Mouse (Mus musculus) layer of hippocampus, adult 18-20 months (tissue): ENCODE data around the gene Serpinb1a. TPM values are rescaled to one million over a fixed set of nuclear protein-coding genes. Genes with fewer than 3 reads are reported as not detected.

Experiments
- DNase-seq, 2 experiments: peaks; one replicate each; pipeline ENCODE4 v3.0.0; 2022; ENCODE audit warnings: low spot score in 2 of 2
- total RNA-seq, 2 experiments: library from RNA; stranded (reverse); gene quantifications; 2 replicates each; pipeline ENCODE4 v1.2.3; 2021

Serpinb1a gene
- total RNA-seq, 2 experiments from 2014 or later: 6.6 to 7.0 TPM

DNA sequence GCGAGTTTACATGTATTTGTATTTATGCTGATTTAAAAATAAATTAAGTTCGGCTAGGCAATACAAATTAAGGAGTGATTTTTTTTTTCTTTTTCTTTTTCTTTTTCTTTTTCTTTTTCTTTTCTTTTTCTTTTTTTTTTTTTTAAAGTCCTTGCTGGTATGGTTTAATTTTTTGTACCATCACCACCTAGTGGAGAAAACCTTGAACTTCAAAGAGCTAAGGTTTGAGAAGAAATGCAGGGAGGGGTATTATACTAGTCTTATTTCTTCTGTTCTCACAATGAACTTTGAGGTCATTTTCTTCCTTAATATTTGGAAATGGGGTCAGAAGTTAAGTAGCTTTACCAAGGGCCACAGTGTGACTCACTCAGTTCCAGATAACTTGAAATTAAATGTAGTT lies 51.9 kb downstream of the Serpinb1a start:
- DNase-seq: no peak

DNA sequence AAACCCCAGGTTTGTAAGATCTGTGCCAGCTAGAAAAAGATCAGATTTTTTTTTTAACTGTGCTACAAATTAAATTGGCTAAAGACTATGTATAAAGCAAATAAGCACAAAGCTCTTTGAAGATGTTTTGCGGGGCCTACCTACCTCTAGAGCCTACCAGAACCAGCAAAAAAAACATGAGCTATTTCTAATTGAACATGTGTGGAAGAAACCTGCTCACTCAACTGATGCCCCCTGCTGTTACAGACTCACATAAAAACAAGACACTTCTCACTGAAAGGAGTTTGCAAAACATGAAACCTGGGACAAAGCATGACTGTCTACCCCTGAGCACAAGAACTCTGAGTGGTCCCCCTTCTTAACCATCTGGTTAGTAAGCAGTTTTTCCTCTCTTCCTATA lies 53.9 kb downstream of the Serpinb1a start:
- no peak for DNase-seq

DNA sequence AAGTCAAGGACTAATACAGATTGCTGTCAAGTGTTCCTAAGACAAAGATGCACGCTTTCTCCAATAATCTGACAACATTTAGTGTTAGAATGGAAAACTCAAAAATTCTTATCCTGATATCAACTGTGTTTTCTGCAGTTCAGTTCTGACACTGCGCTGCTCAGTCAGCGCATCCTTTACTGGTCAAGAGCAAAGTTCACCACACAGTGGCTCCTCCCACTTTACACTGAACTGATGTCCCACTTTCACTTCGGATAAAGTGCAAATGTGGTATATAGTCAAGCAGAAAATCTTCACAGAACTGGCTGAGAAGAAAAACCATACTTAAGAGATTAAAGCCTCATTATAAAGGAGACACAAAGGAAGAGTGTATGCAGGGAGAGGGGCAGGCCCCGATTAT lies 55.8 kb downstream of the Serpinb1a start:
- DNase-seq: no peak

DNA sequence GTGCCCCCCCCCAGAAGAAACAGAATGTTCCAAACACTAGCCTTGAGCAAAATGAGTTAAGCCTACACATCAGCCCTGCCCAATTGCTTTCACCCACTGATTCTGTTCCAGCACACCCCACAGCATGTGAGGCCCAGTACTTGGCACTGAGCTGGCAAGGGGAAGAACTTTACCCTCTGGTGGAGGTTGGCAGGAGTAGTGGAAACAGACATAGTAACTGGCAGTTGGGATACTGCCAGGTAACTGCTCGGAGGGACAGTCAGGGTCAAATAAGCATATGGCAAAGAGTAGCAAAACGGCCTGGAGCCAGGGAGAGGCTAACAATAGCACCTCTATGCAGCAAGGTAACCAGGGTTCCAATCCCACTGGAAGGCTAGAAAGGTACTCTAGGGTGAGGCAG lies 56.4 kb downstream of the Serpinb1a start:
- DNase-seq: no peak

Other genes with a start within 250 kb of the Serpinb1a start
- gene Mylk4, start 67.2 kb downstream of the Serpinb1a start, total RNA-seq: under 1 TPM in 1 of 2 experiments, not detected in 1; 0.17 TPM
- gene Wrnip1, start 49.1 kb downstream of the Serpinb1a start, total RNA-seq: 10 to 100 TPM; 58.0 to 64.3 TPM
- 1 to 10 TPM in 1 of 2 experiments, not detected in 1; 1.7 TPM for gene D930007J09Rik, start 48.3 kb downstream of the Serpinb1a start, total RNA-seq
- not detected for gene Serpinb1c, start 47.0 kb upstream of the Serpinb1a start, total RNA-seq
- 1 to 10 TPM in 1 of 2 experiments, under 1 TPM in 1; 0.63 to 1.0 TPM for gene Serpinb6b, start 114.0 kb upstream of the Serpinb1a start, total RNA-seq
- gene Serpinb9, start 152.1 kb upstream of the Serpinb1a start, total RNA-seq: 1 to 10 TPM; 5.7 to 6.1 TPM
- gene Serpinb9b, start 176.2 kb upstream of the Serpinb1a start, total RNA-seq: not detected
- 1 to 10 TPM in 1 of 2 experiments, under 1 TPM in 1; 0.81 to 1.3 TPM for gene Serpinb1b, start 227.4 kb upstream of the Serpinb1a start, total RNA-seq